Mouse (Mus musculus) liver, adult 2 months (tissue): ENCODE measurements around the gene Crabp2. TPM values are rescaled to one million over a fixed set of nuclear protein-coding genes. Genes with fewer than 3 reads are reported as not detected.

Experiments used
- DNase-seq: peaks from one replicate; pipeline ENCODE4 v3.0.0-alpha.2; 2011; ENCODE audit warnings: low read depth, low spot score; ENCODE audit errors: extremely low read depth
- H3K27ac ChIP-seq: fragments of 200-500 bp; replicated peaks from 2 replicates; pipeline ENCODE4 v1.5.1; 2012; ENCODE audit warnings: low read depth, mild to moderate bottlenecking, control low read depth, inconsistent platforms, low read length; ENCODE audit not compliant: insufficient read depth
- H3K27me3 ChIP-seq: fragments of 200-500 bp; 2 replicates; pipeline ENCODE4 v1.6.1; 2012; ENCODE audit warnings: mild to moderate bottlenecking, moderate library complexity, low read length, inconsistent platforms; ENCODE audit not compliant: control insufficient read depth, insufficient read depth
- H3K36me3 ChIP-seq: fragments of 200-500 bp; 2 replicates; pipeline ENCODE4 v1.6.1; 2012; ENCODE audit warnings: low read length, inconsistent platforms; ENCODE audit not compliant: control insufficient read depth, insufficient read depth
- H3K4me1 ChIP-seq: fragments of 200-500 bp; 2 replicates; pipeline ENCODE4 v1.6.1; 2011; ENCODE audit warnings: low read length; ENCODE audit not compliant: control insufficient read depth, insufficient read depth
- H3K4me3 ChIP-seq: fragments of 200-500 bp; 2 replicates; pipeline ENCODE4 v1.5.1; 2011; ENCODE audit warnings: low read depth, mild to moderate bottlenecking, control low read depth, low read length, moderate library complexity; ENCODE audit not compliant: insufficient read depth
- H3K79me2 ChIP-seq: fragments of 200-500 bp; 2 replicates; pipeline ENCODE4 v1.6.1; 2012; ENCODE audit warnings: inconsistent platforms, mild to moderate bottlenecking, low read length, moderate library complexity; ENCODE audit not compliant: control insufficient read depth, insufficient read depth
- H3K9ac ChIP-seq: fragments of 200-500 bp; 2 replicates; pipeline ENCODE4 v1.6.1; 2012; ENCODE audit warnings: low read depth, mild to moderate bottlenecking, control low read depth, inconsistent platforms, low read length
- CTCF ChIP-seq: fragments of 200-500 bp; IDR thresholded peaks from 2 replicates; pipeline ENCODE4 v1.5.1; 2011; ENCODE audit warnings: low read depth, low read length, control low read depth
- POLR2A ChIP-seq: fragments of 200-500 bp; IDR thresholded peaks from 2 replicates; pipeline ENCODE4 v1.6.1; 2011; ENCODE audit warnings: low read length, control low read depth; ENCODE audit not compliant: insufficient read depth; ENCODE audit errors: extremely low read depth
- WGBS: fragments of 180-500 bp; shearing (Covaris S2); methylation state at CpG from one replicate; pipeline ENCODE4 v1.1.7; 2018; 5-methylcytosine and 5-hydroxymethylcytosine counted together
- polyA plus RNA-seq: library from polyadenylated mRNA; depleted of rRNA; stranded (reverse); fragments of >200 nt; gene quantifications from 2 replicates; pipeline ENCODE4 v1.2.3, GENCODE M21; 2012
- total RNA-seq: library from RNA; depleted of rRNA; stranded (reverse); fragments of >200 nt; gene quantifications from 2 replicates; pipeline ENCODE4 v1.2.3, GENCODE M21; 2014

Crabp2 gene
- total and polyA plus RNA-seq, 2 experiments, result not detected

GRCm38 (mm10) chr3:87919336-87920108 is 28.9 kb upstream of the Crabp2 start, which contains the start of gene Mrpl24:
Gene Mrpl24, plus strand, starts transcription at chr3:87919506.
- no peaks in the 10 kb centered on the region for H3K27me3 ChIP-seq
- peak within 1 kb of the TSS; percentile 71 for H3K27ac ChIP-seq
- no peaks in the 10 kb centered on the region for H3K79me2 ChIP-seq
- peak; percentile 100 for DNase-seq
- WGBS, result under 1% methylated on average over 30 of the region's 30 CpGs
- H3K4me3 ChIP-seq, result peak within 1 kb of the TSS; percentile 71
- peaks cover 4% of the 10 kb centered on the region; the same call in 1 of the 2 replicates for H3K4me1 ChIP-seq
- TF ChIP-seq POLR2A (0 out of 2 replicates have a peak, but pooled peaks have one; percentile 17), CTCF (no peak)
- H3K9ac ChIP-seq, result peak within 1 kb of the TSS; percentile 76
- H3K36me3 ChIP-seq, result peaks cover 31% of the 10 kb centered on the region

DNA sequence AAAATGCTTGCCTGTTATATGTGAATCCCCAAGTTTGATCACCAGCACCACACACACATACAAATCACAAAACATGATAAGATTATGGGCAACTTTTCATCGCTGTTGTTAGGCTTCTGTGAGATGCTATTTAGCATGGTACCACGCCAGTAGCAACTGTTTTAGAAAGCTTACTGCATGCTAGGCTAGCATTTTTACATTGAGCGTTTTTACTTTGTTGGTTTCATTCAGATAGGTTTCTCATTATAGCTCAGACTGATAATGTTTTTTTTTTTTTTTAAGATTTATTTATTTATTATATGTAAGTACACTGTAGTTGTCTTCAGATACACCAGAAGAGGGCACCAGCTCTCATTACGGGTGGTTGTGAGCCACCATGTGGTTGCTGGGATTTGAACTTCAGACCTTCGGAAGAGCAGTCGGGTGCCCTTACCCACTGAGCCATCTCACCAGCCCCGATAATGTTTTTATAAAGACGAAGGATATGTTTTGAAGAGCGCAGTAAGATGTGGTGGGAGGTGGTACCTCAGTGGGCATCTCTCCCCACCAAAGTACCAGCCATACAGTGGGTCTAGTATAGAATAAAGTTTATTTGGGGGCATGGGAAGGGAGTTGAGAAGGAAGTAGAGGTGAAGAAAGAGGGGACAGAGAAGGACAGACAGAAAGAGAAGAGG is 28.1 kb upstream of the Crabp2 start:
- Histone ChIP-seq H3K79me2 (no peaks in the 10 kb centered on the region), H3K4me1 (peaks cover 4% of the 10 kb centered on the region; the same call in 1 of the 2 replicates), H3K4me3 (peak overlapping the region; percentile 71; the same call in 1 of the 2 replicates), H3K27ac (no peak overlapping the region), H3K27me3 (no peaks in the 10 kb centered on the region), H3K36me3 (peaks cover 35% of the 10 kb centered on the region), H3K9ac (no peak overlapping the region)
- no peak for TF ChIP-seq POLR2A
- TF ChIP-seq CTCF, result no peak
- no peak for DNase-seq
- WGBS, result 51% methylated on average over 9 of the region's 9 CpGs

- Histone ChIP-seq H3K27me3 (no peaks in the 10 kb centered on the region), H3K4me3 (no peak overlapping the region), H3K79me2 (peaks cover 12% of the 10 kb centered on the region; the same call in 1 of the 2 replicates), H3K36me3 (peaks cover 32% of the 10 kb centered on the region), H3K9ac (no peak overlapping the region), H3K27ac (no peak overlapping the region), H3K4me1 (peaks cover 7% of the 10 kb centered on the region)
- TF ChIP-seq CTCF, result no peak
- TF ChIP-seq POLR2A, result no peak
- DNase-seq, result no peak
- WGBS, result 91% methylated on average over 7 of the region's 7 CpGs
Measured at GRCm38 (mm10) chr3:87924996-87925395, 23.5 kb upstream of the Crabp2 start.

GRCm38 (mm10) chr3:87927452-87927851 is 21.0 kb upstream of the Crabp2 start:
- no peak overlapping the region for H3K9ac ChIP-seq
- TF ChIP-seq POLR2A (no peak), CTCF (no peak)
- H3K4me1 ChIP-seq, result peaks cover 17% of the 10 kb centered on the region
- peaks cover 28% of the 10 kb centered on the region for H3K79me2 ChIP-seq
- 96% methylated on average over 5 of the region's 5 CpGs for WGBS
- H3K36me3 ChIP-seq, result peaks cover 29% of the 10 kb centered on the region
- no peak overlapping the region for H3K4me3 ChIP-seq
- no peak for DNase-seq
- H3K27ac ChIP-seq, result no peak overlapping the region
- no peaks in the 10 kb centered on the region for H3K27me3 ChIP-seq

DNA sequence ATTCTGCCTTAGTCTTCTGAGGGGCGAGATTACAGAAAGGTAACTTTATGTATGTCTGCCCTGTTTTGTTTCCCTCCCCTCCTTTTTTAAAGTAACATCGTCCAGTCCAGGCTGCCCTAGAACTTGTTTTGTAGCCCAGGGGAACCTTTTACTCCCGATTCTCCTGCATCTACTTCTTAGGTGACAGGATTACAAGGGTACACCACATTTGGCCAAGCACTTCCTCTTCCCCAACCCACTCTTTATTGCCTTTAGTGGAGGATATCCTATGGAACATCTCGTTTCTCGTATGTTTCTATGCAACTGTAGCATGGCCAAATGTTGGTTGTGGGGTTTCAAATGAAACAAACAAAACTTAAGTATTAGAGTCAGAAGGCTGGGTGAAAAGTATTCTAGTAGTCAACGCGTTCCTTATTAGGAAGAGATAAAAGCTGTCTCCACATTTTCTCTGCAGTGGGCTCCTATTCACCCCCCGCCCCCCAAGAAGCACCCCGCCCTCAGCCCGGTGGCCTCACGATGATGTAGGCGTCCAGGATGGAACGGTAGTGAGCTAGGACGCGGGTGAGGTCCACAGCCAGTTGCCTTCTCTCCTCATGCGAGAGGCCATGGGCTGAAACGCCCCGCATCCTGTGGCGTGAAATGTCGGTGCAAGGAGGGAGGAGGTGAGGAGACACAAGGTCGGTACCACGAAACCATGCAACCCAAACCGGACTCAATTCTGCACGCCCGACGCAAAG is 19.0 kb upstream of the Crabp2 start:
- Histone ChIP-seq H3K27ac (peak overlapping the region; percentile 40), H3K27me3 (no peaks in the 10 kb centered on the region), H3K4me3 (peak overlapping the region; percentile 76), H3K36me3 (peaks cover 12% of the 10 kb centered on the region), H3K79me2 (peaks cover 28% of the 10 kb centered on the region), H3K4me1 (peaks cover 24% of the 10 kb centered on the region), H3K9ac (peak overlapping the region; percentile 82)
- 2% methylated on average over 26 of the region's 26 CpGs for WGBS
- TF ChIP-seq POLR2A, result no peak
- TF ChIP-seq CTCF, result no peak
- DNase-seq, result no peak
